Mouse (Mus musculus) gastrocnemius, adult 2 months (tissue): ENCODE measurements around the gene Trpm3. TPM values are rescaled to one million over a fixed set of nuclear protein-coding genes. Genes with fewer than 3 reads are reported as not detected.
"Not testable (repeated sequence)": the region's sequence is repeated elsewhere in the genome, so short reads cannot be mapped to it uniquely, and the experiment has no call there.

Experiments used
- DNase-seq: peaks from one replicate; pipeline ENCODE4 v3.0.0; 2022
- H3K27ac ChIP-seq: fragments of 200-600 bp; 2 replicates; pipeline ENCODE4 v1.8.1; 2022; ENCODE audit warnings: mild to moderate bottlenecking
- H3K4me3 ChIP-seq: fragments of 200-600 bp; 2 replicates; pipeline ENCODE4 v1.8.1; 2022; ENCODE audit warnings: mild to moderate bottlenecking, moderate library complexity
- CTCF ChIP-seq: fragments of 200-600 bp; IDR thresholded peaks from 2 replicates; pipeline ENCODE4 v1.8.1; 2022; ENCODE audit warnings: antibody characterized with exemption, mild to moderate bottlenecking, moderate library complexity
- intact Hi-C: fragments of 180-260 bp; cut with DNase I; formaldehyde crosslinking; loops from one replicate; pipeline ENCODE4 v1.15.1; 2025
- microRNA-seq: library from miRNA; unstranded; fragments of <30 nt; microRNA quantifications from one replicate; pipeline ENCODE4 v1.2.0, GENCODE M21; 2021
- total RNA-seq, 2 experiments: library from RNA; stranded (reverse); gene quantifications; 2 replicates each; pipeline ENCODE4 v1.2.3; 2021

The Trpm3 gene
- total RNA-seq, 2 experiments from 2014 or later: 0.73 to 0.77 TPM

- DNase-seq: no peak
- intact Hi-C loops: no loop called here
- TF ChIP-seq CTCF: peak; percentile 5; the same call in 1 of the 2 replicates
- Histone ChIP-seq H3K4me3 (no peak overlapping the region), H3K27ac (peak overlapping the region; percentile 81)
Measured at GRCm38 (mm10) chr19:23024821-23025220, 886.0 kb downstream of the Trpm3 start.

DNA sequence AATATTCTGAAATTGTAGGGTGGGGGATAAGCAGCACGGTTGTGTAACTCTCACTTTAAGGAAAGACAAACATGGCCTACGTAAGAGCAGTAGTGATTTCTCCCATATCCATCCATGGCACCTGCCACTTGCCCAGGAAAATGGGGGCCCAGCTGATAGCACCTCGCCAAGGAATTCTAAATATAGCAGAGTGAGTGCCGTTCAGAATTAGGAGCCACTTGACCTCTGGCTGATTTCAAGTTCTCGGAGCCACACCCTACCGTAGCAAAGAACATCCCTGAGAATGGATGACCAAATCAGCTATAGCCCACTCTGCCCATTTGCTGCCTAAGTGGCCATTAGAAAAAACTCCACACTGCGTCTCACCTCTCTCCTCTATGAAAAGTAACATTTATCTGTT is 887.6 kb downstream of the Trpm3 start:
- Histone ChIP-seq H3K27ac (peak overlapping the region; percentile 81), H3K4me3 (no peak overlapping the region)
- intact Hi-C loops: no loop called here
- TF ChIP-seq CTCF: no peak
- peak; percentile 45 for DNase-seq

GRCm38 (mm10) chr19:23028283-23028682 is 889.4 kb downstream of the Trpm3 start:
- no peak for DNase-seq
- Histone ChIP-seq H3K4me3 (no peak overlapping the region), H3K27ac (peak overlapping the region; percentile 70)
- no peak for TF ChIP-seq CTCF
- intact Hi-C loops: no loop called here

DNA sequence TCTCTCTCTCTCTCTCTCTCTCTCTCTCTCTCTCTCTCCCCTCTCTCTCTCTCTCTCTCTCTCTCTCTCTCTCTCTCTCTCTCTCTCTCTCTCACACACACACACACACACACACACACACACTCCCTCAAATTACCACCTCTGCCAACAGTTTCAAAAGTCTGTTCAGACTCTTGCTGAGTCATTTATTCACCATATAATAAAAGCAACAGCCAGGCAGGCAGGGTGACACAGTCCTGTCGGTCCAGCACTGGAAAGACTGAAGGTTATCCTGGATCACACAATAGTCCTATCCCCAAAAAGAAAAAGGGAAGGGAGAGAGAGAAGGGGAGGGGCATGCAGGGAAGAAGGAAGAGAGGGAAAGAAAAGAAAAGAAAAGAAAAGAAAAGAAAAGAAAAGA is 894.5 kb downstream of the Trpm3 start:
- H3K27ac ChIP-seq: peak overlapping the region; percentile 88
- H3K4me3 ChIP-seq, DNase-seq, intact Hi-C loops: not testable (repeated sequence)

GRCm38 (mm10) chr19:23034117-23034516 is 895.3 kb downstream of the Trpm3 start:
- no peak overlapping the region for H3K4me3 ChIP-seq
- peak overlapping the region; percentile 88 for H3K27ac ChIP-seq
- DNase-seq: no peak
- no peak for TF ChIP-seq CTCF
- intact Hi-C loops: no loop called here

DNA sequence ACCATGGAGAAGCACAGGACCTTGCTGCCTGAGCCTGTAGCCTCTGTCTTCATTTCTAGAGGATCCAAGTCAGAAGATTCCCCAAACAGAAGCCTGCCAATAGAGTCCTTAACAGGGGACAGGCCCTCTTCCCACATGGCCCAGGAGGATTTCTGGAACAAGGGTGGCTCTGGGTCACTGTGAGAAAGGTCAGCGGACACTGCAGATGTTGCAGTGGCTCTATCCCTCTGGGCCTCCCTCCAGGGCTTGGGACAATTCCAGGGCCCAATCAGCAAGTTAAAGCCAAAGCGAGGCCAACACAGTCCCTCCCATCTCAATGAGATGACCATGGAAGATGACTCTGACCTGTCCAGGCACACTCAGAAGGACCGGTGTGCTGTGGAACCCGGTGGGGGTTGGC is 896.1 kb downstream of the Trpm3 start:
- no peak for TF ChIP-seq CTCF
- DNase-seq: peak; percentile 95
- no peak overlapping the region for H3K4me3 ChIP-seq
- intact Hi-C loops: no loop called here
- H3K27ac ChIP-seq: peak overlapping the region; percentile 88

- Histone ChIP-seq H3K27ac (peak overlapping the region; percentile 88), H3K4me3 (no peak overlapping the region)
- no peak for DNase-seq
- intact Hi-C loops: no loop called here
- TF ChIP-seq CTCF: no peak
Measured at GRCm38 (mm10) chr19:23035786-23036185, 896.9 kb downstream of the Trpm3 start.

DNA sequence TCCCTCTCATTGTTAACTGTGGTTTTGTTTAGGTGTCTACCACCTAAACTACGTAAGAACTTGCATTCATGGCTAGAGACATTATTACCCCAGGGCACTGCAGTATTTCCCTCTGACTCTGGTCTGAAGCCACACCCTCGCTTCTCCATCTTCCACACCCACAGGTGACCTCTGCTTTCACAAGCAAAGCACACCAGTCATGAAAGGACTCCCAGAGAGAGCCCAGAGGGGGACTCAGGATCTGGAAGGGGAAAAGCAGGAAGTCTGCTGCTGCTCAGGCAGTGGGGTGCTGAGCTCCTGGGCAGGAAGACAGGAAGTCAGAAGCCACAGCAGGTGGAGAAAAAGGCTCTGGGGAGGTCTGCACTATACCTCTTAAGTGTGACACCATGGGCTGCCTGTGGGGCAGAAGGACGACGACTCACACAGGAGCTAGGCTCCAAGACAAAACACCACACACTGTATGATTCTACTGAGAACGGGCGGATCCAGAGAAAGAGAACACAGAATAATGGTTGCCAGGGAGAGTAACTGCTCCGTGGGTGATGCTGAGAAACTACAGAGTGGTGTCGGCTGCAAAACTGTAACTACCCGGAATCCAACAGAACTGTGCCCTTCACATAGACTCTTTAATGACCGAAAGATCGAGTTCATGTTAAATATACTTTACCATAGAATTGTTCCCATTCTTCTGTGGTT is 898.1 kb downstream of the Trpm3 start:
- peak overlapping the region; percentile 88 for H3K27ac ChIP-seq
- no peak for TF ChIP-seq CTCF
- intact Hi-C loops: no loop called here
- H3K4me3 ChIP-seq: no peak overlapping the region
- no peak for DNase-seq

- intact Hi-C loops: no loop called here
- Histone ChIP-seq H3K27ac (peak overlapping the region; percentile 88), H3K4me3 (no peak overlapping the region)
- no peak for DNase-seq
- no peak for TF ChIP-seq CTCF
Measured at GRCm38 (mm10) chr19:23037499-23037898, 898.7 kb downstream of the Trpm3 start.

DNA sequence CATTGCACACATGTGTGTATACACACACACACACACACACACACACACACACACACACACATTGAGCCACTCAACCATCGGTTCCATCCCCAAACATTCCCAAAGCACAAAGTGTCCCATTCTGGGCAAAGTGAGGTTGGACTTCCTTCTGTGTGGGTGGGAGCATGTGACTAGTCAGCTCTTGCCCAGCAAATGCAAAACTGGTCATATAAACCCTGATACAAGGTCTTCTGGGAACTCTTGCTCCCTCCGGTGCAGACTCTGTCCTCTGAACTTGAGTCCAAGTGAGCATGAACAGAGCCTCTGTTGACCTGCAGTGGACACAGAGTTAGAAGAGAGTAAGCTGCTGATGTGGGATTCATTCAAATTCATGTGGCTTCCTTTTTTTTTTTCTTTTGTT is 899.5 kb downstream of the Trpm3 start:
- Histone ChIP-seq H3K27ac (peak overlapping the region; percentile 88), H3K4me3 (no peak overlapping the region)
- no peak for TF ChIP-seq CTCF
- intact Hi-C loops: no loop called here
- DNase-seq: no peak

DNA sequence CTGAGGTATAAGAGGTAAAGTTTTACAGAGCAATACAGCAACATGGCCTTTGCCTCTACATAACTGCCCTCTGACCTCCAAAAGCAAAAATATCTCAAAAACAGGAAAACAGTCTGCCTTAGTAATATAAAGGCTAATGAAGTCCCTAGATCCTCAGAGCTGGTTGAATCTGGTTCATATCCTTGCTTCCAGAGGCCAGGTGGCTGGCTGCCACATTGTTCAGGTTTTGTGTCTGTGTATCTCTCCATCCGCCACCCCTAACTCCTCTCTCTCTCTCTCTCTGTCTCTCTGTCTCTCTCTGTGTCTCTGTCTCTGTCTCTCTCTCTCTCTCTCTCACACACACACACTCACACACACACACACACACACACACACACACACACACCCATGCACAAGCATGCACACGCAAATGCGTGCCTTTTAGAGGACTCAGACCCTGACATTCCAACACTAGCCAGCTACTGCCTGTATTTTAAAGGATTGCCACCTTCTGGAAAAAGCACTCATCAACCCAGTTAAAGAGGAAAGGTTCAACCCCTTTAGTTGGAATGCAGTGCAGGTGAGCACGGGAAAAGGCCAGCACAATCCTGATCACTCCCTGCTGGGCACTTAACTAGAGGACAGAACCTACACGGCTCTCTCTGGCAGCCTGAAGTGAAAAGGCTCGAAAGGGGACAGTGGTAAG is 902.8 kb downstream of the Trpm3 start:
- DNase-seq: no peak
- Histone ChIP-seq H3K27ac (peak overlapping the region; percentile 49), H3K4me3 (no peak overlapping the region)
- TF ChIP-seq CTCF: no peak
- intact Hi-C loops: no loop called here

GRCm38 (mm10) chr19:23042168-23042733 is 903.4 kb downstream of the Trpm3 start:
- peak overlapping the region; percentile 49 for H3K27ac ChIP-seq
- TF ChIP-seq CTCF: no peak
- no peak for DNase-seq
- intact Hi-C loops: no loop called here
- no peak overlapping the region for H3K4me3 ChIP-seq

DNA sequence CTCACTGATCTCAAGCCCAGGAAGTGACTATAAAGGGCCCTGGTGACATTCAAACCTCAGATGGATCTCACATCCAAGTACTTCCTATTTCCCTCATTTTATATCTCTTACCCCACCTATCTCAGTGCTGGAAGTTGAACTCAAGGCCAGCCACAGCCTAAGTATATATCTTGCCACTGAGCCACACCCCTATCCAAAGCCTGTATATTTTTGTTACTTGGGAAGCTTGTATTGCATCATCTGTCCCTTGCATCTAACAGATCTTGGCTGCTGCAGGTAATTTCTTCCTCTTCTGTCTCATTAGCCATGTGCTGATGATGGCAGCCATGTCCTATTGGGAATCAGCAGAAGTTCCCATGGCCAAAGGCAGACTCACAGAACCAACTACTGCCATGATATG is 904.9 kb downstream of the Trpm3 start:
- no peak for DNase-seq
- TF ChIP-seq CTCF: no peak
- intact Hi-C loops: no loop called here
- peak overlapping the region; percentile 9; the same call in 1 of the 2 replicates for H3K27ac ChIP-seq
- no peak overlapping the region for H3K4me3 ChIP-seq

Small RNA genes lying within 50 kb of the gene (microRNA-seq; reads per million reads assigned to microRNA genes)
- gene Mir204: 178 reads per million, percentile 54 among the genes with 10 or more reads in this experiment
